Mouse (Mus musculus) testis, adult 2 months (tissue): Measurements from ENCODE around the gene Shld1.

ENCODE experiments used
- CTCF ChIP-seq: fragments of 200-500 bp; IDR thresholded peaks from 2 replicates; pipeline ENCODE4 v1.5.1; 2012; ENCODE audit warnings: low read depth, mild to moderate bottlenecking, inconsistent platforms, low read length, moderate library complexity; ENCODE audit not compliant: control insufficient read depth, insufficient read depth, insufficient replicate concordance
- POLR2A ChIP-seq: fragments of 200-500 bp; IDR thresholded peaks from 2 replicates; pipeline ENCODE4 v1.6.1; 2012; ENCODE audit warnings: low read depth, mild to moderate bottlenecking, inconsistent platforms, low read length, moderate library complexity; ENCODE audit not compliant: control insufficient read depth

- TF ChIP-seq POLR2A (no peak), CTCF (no peak)
Measured at GRCm38 (mm10) chr2:132692320-132692719, 5.6 kb downstream of the Shld1 start.
